Mouse (Mus musculus): ENCODE measurements around the gene Dppa3.

The Dppa3 gene

DNA sequence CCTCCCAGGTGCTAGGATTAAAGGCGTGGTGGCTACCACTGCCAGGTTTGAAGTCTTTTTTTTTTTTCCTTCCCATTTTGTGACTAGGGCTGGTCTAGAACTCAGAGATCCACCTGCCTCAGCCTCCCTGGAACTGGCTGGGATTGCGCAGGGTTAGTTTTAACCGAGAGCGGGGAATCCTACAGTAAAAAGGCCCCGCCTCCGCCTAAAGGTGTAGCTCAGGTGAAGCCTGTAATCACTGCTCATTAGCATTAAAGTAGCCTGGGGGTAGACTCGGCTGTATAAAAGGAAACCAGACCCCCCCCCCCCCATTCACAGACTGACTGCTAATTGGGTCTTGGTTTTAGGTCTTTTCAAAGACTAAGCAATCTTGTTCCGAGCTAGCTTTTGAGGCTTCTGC is at the start of gene Dppa3:
TSS of gene Dppa3 (plus strand) at position 301 of the 400 bp plus-strand sequence.
- DNase-seq (ENCODE audit: low read depth, low spot score): no peak

DNA sequence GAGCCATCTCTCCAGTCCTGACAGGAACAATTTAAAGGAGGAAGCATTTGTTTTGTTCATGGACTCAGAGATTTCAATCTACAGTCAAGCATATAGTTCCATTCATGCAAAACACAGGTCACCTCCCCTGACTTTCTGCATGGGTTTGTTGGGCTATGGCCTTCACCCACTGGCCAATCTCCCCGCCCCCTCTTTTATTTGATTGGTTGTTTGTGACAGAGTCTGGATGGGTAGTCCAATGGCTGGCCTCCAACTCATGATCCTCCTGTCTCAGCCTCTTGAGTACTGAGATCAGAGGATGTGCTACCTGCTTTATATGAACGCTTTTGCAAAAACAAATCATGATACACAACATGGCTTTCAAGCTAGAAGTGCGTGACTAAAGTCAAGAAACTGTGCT is 49.2 kb upstream of the Dppa3 start:
- no peak for DNase-seq (ENCODE audit: low read depth, low spot score)

DNA sequence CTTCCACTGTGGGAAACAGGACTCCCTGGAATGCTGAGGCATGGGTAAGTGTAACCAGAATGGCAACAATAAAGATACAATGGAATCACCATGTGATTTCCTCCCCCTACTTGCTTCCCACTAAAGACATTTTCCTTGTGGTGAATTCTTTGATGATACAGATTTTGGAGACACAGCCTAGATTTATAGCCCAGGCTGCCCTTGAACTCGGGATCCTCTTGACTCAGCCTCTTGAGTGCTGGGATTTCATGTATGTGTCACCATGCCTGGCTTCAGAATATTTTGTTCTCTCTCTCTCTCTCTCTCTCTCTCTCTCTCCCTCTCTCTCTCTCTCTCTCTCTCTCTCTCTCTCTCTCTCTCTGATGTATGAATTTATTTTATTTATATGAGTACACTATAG is 47.1 kb upstream of the Dppa3 start:
- DNase-seq (ENCODE audit: low read depth, low spot score): no peak

DNA sequence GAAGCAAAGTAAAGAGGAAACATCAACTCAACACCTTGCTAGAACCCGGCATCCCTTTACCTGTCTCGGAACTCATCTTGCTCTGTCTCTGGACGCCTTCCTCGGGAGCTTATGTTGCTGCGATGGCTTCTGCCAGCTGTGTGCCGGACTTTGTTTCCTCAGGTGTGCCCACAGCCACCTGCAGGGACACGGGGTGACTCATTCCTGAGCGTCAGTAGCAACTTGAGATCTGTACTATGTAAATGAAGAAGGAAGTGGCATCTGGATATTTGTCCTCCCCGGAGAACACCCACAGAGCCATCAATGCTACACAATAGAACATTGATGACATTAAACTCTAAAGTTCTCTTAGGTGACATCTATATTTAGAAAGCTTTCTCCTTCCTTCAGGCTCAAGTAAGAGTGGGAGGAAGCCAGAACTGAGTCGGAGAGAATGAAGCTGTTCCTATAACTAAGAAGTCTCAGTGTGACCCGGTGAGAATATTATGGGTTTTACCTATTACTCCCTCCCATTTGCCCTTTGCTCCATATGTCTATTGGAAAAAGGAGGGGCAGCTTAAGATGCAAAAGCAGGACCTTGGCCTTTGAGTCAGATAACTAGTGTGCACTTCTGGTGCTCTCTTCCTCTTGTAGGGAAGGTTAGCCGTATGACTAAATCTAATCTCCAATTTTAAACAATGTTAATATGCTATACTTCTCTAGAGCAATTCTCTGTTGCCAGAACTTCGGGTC is 35.0 kb upstream of the Dppa3 start:
- no peak for DNase-seq (ENCODE audit: low read depth, low spot score)

DNA sequence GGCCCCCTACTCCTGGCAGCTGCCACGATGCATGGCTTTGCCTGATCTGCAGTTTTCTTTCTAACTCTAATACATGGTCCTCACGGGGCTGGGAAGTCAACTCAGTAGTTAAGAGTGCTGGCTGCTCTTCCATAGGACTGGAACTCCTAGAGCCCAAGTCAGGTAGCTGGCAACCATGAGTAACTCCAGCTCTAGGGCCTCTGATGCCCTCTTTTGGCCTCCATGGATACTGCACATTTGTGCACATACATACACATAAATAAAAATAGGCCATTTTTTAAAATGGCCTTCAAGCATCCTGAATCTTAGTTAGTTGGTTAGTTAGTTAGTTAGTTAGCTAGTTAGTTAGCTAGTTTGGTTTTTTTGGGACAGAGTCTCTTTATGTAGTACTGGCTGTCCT is 33.3 kb upstream of the Dppa3 start:
- DNase-seq (ENCODE audit: low read depth, low spot score): no peak

DNA sequence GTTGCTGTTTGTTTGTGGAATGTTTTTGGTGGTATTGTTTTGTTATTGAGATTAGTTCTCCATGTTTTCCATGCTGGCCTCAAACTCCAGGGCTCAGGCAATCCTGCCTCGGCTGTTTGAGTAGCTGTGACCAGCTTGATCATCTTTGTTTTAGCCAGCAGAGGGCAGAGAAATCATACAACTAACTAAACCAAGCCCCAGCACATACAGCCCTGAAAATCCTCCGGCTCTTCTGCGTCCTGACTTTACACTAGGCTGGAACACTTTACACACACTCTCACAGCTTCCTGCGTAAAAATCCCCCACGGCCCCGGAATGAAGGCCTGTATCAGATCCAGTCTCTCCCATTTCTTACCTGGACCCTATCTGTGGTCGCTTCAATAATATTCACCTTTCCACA is 30.6 kb upstream of the Dppa3 start:
- DNase-seq (ENCODE audit: low read depth, low spot score): no peak

DNA sequence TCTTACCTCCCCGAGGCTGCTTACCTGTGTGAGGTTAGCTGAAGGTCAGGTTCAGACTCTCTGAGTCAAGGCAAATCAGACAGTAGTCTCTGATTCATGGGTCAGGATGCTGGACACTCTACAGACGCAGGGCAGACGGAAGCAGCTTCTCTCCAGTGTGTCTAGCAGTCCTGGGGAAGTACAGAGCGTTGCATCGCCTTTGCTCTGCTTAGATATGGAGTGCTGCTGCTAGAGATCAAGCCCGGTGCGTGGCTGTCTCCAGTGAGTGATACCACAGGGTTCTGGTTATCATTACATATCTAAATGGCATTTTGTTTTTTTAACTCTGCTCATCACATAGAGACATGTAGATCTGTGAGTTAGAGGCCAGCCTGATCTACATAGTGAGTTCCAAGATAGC is 29.6 kb upstream of the Dppa3 start:
- no peak for DNase-seq (ENCODE audit: low read depth, low spot score)

DNA sequence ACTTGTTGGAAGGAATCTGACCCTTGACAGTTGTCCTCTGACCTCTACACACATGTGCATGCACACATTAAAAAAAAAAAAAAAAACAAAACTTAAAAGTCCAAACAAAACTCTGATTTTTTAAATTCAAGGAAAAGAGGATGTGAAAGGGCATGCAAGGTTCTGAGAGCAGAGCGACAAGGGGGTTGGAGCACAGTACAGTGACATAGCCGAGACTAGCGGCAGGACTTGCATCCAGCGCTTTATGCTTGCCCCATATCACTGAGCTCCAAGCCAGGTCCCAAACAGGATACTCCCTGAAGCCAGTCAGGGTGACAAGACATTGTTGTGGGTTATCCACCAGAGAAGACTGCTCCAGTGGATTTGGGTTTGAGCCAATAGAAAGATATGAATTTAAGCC is 28.2 kb upstream of the Dppa3 start:
- no peak for DNase-seq (ENCODE audit: low read depth, low spot score)

DNA sequence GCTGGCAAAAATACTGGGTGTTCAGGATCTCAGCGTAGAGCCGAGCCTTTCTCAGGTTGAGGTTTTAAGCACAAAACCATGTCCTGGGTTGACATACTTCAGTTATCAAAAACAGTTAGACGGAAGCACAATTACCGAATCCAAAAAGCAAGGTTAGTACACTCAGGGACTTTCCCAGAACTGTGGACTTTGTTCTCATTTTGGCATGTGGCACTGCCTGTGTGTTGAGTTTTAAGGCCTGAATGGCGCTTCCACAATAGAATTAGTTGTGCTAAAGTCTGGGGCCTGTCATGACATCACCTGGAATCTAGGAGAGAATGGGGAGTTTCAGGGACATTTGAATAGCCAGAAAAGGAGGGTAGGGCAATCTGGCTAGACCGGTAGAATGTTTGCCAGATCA is 27.8 kb upstream of the Dppa3 start:
- no peak for DNase-seq (ENCODE audit: low read depth, low spot score)

DNA sequence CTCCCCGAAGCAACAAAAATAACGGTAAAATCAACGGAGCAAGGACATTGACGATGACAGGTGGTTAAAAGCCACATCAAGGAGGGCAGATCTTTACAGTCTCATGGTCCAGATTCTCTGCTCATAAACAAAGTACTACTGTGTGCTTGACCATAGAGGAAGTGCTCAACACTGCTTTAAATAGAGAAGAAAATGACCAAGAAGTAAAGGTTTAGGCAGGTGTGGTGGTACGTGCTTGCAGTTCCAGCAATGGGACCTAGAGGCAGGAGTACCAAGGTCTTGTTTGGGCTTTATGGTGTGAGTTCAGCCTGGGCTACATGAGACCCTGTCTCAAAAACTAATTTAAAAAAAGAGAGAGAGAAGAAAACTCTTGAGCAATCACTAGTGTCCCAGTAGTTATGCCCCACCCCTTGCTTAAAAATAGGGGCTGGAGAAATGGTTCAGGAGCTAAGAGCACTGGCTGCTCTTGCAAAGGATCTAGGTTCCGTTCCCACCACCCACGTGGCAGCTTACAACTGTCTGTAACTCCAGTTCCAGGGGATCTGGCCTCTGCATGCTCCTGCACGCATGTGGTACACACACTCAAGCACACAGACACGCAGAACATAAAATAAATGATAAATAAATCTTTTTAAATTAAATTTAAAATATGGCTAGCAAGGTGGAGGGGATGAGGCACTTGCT is 27.0 kb upstream of the Dppa3 start:
- DNase-seq (ENCODE audit: low read depth, low spot score): no peak

DNA sequence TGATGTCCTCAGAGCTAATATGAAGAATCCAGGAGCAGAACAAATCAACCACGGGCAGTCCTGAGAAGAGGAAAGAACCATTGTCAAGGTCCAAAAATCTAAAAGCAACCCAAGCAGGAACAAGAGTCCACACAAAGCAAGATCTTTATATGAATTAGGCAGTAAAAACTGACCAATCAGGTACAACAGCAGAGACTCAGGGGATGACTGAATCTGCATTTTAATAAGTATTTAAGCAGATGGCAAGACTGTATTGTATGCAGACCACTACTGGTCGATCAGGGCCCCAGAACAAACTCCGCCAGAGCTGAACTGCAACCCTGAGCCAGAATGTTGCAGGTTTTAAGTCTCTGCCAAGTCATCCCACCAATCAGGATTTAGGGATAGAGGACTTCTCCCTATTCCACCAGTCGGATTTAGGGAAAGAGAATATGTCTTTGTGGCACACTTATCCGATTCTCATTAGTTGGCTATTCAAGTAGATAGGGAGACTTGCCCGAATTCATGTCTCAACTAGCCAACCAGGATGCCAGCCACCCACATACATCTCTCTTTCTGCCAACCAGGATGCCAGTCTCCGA is 26.1 kb upstream of the Dppa3 start:
- no peak for DNase-seq (ENCODE audit: low read depth, low spot score)

DNA sequence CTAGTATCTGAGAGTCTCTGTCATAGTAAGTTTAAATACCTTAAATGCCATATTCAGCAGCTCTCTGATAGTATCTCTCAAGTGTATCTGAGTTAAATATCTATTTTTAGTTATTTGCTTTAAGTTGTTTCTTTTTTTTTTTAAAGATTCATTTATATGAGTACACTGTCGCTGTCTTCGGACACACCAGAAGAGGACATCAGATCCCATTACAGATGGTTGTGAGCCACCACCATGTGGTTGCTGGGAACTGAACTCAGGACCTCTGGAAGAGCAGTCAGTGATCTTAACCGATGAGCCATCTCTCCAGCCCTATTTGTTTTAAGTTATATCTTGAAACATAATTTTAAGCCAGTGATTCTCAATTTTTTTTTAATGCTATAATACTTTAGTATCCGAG is 25.2 kb upstream of the Dppa3 start:
- DNase-seq (ENCODE audit: low read depth, low spot score): no peak

DNA sequence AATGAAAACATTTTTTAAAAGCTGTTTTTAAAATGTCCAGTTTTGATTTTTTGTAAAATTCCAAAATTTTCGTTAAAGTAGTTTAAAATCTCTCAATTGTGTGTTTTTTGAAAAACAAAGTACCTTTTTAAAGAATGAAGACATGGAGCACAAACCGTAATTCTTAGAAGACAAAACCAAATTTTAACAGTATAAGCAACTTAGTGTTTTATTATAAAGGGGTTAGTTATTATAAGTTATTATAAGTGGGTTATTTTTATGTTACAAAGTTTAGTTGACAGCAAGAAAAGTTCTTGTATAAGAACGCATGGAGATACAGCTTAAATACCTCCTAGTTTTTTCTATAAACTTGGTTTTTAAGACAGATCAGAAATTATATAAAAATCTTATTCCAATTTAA is 24.6 kb upstream of the Dppa3 start:
- no peak for DNase-seq (ENCODE audit: low read depth, low spot score)

DNA sequence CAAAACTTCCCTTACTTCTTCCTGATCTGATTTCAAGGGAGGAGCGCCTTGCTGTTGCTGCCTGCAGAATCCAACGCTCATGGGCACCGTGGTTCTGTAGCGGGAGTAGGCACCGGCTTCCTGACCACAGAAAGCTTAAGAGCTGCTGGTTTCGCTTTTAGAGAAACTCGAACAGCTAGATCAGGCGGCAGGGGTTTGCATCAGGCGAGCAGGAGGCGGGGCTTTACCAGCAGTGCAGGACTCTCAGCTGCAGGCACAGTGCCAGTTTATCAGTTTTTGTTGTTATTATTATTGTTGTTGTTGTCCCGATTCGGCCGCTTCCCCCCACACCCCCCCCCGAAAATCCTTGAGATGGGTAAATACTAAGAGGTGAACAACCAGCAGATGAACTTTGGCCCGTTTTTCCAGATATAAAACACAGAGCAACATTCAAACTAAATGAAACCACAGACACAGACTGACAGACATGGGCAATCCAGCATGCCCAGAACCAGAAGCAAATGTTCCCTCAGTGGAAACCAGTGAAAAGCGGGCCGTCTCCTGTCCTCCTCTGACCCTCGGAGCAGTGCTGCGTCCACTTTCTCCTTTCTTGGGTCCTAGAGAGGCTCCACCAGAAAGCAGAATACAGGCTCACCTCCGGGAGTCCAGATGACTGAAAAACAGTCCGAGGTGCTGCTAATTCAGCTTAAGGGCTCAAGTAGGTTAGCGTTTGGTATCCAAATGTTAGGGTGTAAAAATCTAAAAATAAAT is 23.8 kb upstream of the Dppa3 start, which contains the start of gene Apobec1:
TSS of gene Apobec1 (minus strand) at position 203 of the 750 bp plus-strand sequence.
- DNase-seq (ENCODE audit: low read depth, low spot score): peak; percentile 44

DNA sequence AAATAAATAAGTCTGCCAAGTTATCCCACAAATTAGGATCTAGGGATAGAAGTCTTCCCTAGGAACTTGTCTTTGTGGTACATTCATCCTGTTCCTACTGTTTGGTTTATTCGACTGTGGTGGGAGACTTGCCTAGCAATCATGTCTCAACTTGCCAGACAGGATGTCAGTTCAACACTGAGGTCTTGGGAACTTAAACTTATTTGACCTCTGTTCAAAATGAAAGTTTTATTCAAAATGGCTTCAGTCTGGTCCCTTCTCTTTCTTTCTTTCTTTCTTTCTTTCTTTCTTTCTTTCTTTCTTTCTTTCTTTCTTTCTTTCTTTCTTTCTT is 23.3 kb upstream of the Dppa3 start:
- no peak for DNase-seq (ENCODE audit: low read depth, low spot score)

DNA sequence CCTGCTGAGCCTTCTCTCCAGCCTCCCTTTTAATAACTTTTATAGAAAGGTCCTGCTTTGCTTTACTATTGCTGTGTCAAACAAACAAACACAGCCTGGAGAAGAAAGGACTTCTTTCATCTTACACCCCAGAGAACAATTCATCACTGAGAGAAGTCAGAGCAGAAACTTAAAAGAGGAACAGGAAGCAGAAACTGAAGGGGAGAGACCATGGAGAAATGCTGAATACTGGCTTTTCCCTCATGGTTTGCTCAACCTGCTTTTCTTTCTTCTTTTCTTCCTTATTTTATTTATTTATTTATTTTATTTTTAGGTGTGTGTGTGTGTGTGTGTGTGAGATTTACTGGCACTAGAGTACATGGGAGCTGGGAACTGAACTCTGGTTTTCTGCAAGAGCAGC is 21.9 kb upstream of the Dppa3 start:
- no peak for DNase-seq (ENCODE audit: low read depth, low spot score)

DNA sequence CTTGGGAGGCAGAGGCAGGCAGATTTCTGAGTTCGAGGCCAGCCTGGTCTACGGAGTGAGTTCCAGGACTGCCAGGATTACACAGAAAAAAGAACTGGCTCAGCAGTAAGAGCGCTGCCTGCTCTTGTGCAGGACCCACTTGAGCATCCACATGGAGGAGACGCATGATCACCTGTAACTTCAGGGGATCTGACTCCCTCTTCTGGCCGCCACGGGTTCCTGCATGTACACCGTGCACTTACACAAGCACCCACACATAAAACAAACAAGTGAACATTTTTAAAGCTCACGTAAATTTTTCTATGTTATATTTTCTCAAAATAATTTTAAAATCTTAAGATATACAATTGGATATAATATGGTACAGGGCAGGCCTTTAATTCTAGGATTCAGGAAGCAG is 20.7 kb upstream of the Dppa3 start:
- no peak for DNase-seq (ENCODE audit: low read depth, low spot score)

DNA sequence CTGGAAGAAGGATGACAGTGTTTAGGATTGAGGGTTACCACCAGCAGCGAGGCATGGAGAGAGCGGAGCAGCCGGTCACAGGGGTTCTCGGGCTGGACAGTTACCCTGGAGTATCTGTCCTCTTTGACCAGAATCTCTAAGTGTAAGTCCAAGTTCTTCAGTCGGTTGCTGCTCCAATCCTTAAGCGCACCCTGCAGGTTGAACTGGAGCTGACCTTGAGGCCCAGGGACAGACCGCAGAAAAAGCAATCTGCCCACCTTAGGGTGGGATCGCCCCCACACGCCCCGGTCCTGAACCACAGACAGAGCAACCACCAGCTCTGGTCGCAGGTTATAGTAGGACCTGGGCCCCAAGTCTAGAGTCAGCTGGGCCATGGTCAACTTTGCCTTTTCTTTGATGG is 19.5 kb upstream of the Dppa3 start:
- no peak for DNase-seq (ENCODE audit: low read depth, low spot score)

DNA sequence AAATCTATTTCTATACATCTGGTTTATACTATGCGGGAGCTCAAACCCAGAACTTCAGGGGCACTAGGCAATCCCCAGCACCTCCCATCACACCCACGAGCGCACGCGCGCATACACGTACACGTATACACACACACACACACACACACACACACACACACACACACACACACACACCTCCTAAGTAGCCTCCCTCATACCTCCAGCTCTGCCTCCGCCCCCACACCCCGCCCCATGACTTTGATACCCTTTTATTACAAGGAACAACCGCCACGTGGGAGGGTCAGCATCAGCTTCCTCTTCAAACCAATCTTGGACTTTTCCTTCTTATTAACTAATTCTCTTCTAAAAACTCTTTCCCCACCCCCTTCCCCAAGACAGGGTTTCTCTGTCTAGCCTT is 18.5 kb upstream of the Dppa3 start:
- no peak for DNase-seq (ENCODE audit: low read depth, low spot score)

DNA sequence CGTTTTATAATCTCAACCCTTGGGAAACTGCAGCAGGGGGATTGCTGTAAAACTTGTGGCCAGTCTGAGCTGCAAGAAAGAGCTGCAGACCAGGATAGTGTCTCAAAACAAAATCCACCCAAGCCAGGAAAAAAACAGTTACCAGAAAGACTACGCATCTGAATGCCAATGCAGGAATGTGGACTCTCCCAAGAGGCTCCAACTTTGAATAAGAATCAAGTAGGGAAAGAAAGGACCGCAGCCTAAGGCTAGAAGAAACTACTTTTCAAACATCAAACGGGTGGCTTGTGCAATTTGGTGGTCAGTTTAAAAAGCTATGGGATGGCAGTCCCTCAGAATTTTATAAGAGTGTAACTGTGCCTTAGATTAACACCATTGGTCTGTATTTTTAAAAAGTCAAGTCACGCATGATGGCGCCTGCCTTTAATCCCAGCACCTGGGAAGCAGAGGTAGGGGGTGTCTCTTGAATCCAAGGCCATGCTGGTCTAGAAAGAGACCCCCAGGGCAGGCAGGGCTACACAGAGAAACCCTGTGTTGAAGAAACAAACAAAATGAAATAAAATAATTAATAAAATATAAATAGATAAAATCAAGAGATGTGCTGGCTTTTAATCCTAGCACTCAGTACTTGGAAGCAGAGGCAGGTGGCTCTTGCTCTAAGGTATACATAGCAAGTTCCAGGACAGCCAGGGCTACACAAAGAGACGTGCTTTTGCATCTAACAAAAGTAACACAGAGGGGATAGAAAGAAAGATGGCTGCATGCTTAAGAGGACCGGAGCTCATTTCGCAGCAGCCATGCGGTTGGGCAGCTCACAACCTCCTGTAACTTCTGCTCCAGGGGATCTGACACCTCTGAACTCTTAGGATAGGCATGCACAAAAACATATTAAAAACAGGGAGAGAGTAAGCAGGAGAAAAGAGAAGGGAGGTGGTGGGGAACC is 17.5 kb upstream of the Dppa3 start:
- DNase-seq (ENCODE audit: low read depth, low spot score): no peak

DNA sequence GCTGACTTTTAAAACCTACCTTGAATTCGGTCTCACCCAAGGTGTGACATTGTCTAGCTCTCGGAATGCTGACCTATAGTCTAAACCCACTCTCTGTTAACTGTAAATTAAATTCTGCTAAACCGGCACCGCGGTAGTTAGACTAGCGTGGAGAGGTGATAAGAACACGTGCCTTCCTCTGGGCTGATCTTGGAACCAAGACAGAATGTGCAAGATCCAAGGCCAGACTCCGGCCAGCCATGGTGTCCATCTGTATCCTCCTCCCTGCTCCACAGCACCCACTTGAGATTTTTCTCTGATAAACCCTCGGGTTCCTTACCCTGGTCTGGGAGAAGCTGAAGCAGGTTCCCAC is 16.9 kb upstream of the Dppa3 start:
- DNase-seq (ENCODE audit: low read depth, low spot score): no peak

DNA sequence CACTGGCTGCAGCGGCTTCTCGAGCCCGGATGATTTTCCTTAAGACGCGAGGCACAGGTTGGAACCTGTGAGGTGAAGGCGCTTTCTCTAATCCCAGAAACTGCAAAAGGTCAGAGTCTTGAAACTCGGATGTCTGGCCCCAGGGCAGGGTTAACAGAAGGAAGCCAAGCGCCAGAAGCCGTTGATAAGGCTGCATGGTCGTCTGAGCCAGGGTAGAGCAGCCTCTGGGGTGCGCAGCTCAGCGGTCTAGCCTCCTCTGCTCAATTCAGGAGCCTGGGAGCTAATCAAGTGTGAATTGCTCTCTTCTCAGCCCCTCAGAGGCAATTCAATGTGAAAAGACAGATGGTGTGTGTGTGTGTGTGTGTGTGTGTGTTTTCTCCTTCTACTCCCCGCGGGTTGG is 16.4 kb upstream of the Dppa3 start, which contains the start of gene Gdf3:
TSS of gene Gdf3 (minus strand) at position 317 of the 400 bp plus-strand sequence.
- DNase-seq (ENCODE audit: low read depth, low spot score): no peak

Measured in embryo, embryonic 11.5 days (tissue).